Mouse (Mus musculus): ENCODE measurements around the gene Scgb1b19. TPM values are rescaled to one million over a fixed set of nuclear protein-coding genes. Genes with fewer than 3 reads are reported as not detected.
"Not testable (repeated sequence)": the region's sequence is repeated elsewhere in the genome, so short reads cannot be mapped to it uniquely, and the experiment has no call there.

Gene Scgb1b19
- not detected for total RNA-seq (2021)
- long read RNA-seq, experiment 1: 0 reads
- long read RNA-seq, experiment 2: 0 reads

- DNase-seq: not testable (repeated sequence)
These were observed at the start of gene Scgb1b19 for GRCm38 (mm10) chr7:33286991-33287390. Gene Scgb1b19 (plus strand): TSS chr7:33287291.

GRCm38 (mm10) chr7:33280238-33280637, 6.9 kb upstream of the Scgb1b19 start, which contains the start of gene Scgb2b19:
Gene Scgb2b19 (minus strand): TSS chr7:33280338.
- DNase-seq: not testable (repeated sequence)

Other genes starting within 250 kb of the Scgb1b19 start
- not detected for gene Scgb2b17, start 230.7 kb upstream of the Scgb1b19 start, total RNA-seq (2021)
- gene Scgb1b17, start 223.8 kb upstream of the Scgb1b19 start, total RNA-seq (2021): not detected
- gene Scgb2b18, start 113.4 kb upstream of the Scgb1b19 start, total RNA-seq (2021): not detected
- gene Scgb1b18, start 101.7 kb upstream of the Scgb1b19 start, total RNA-seq (2021): not detected
- gene Scgb2b19, start 7.0 kb upstream of the Scgb1b19 start, total RNA-seq (2021): not detected
- not detected for gene Scgb2b20, start 79.0 kb downstream of the Scgb1b19 start, total RNA-seq (2021)
- gene Scgb1b20, start 85.9 kb downstream of the Scgb1b19 start, total RNA-seq (2021): not detected
- gene Scgb2b21, start 233.2 kb downstream of the Scgb1b19 start, total RNA-seq (2021): not detected

Data from adrenal gland, postnatal 10 days (tissue).